ENCODE assay signal across 8 mouse cellular contexts in genomic region chr11:97189231-97189630, GRCm38 (mm10). TPM values are rescaled to one million over a fixed set of nuclear protein-coding genes. Genes with fewer than 3 reads are reported as not detected.
DNase-seq lines count a peak whose midpoint lies in the region; ATAC-seq and TF ChIP-seq lines count a peak whose summit lies in the region.

No protein-coding gene starts in this region.

- DNase-seq in kidney, postnatal 0 days (ENCODE audit: low spot score): no peak
- no peak for DNase-seq in kidney, adult 18-20 months
- peak; percentile 33 for DNase-seq in NIH3T3 (ENCODE audit: low read depth)
- DNase-seq in midbrain, embryonic 14.5 days: no peak
- no peak for DNase-seq in cerebellum, adult 9-10 months
- no peak for DNase-seq in frontal cortex, postnatal 25 days (ENCODE audit: low spot score in 2 of 2)

- H3K4me3 ChIP-seq in kidney, postnatal 0 days (replicated peaks; ENCODE audit: low read depth, low read length): no peak overlapping the region
- peak overlapping the region; percentile 88 for H3K4me3 ChIP-seq in hindbrain, embryonic 13.5 days
- H3K4me3 ChIP-seq in midbrain, embryonic 14.5 days (replicated peaks; ENCODE audit: low read depth, low read length): no peak overlapping the region

- 0 out of 2 replicates have a peak overlapping the region, but pooled peaks have one; percentile 78 for H3K27ac ChIP-seq in kidney, postnatal 0 days
- H3K27ac ChIP-seq in hindbrain, embryonic 13.5 days: 0 out of 2 replicates have a peak overlapping the region, but pooled peaks have one; percentile 35
- no peak overlapping the region for H3K27ac ChIP-seq in midbrain, embryonic 14.5 days (replicated peaks; ENCODE audit: low read depth, low read length)

- peak overlapping the region; percentile 69 for H3K4me2 ChIP-seq in kidney, postnatal 0 days (ENCODE audit: low read length)
- H3K4me2 ChIP-seq in hindbrain, embryonic 13.5 days: peak overlapping the region; percentile 74
- H3K4me2 ChIP-seq in midbrain, embryonic 14.5 days (ENCODE audit: low read length): peak overlapping the region; percentile 70

- ATAC-seq in kidney, postnatal 0 days (replicated peaks; ENCODE audit: low FRiP score, low read depth): no peak
- no peak for ATAC-seq in hindbrain, embryonic 13.5 days (ENCODE audit: low FRiP score)
- ATAC-seq in midbrain, embryonic 14.5 days (ENCODE audit: low FRiP score, low TSS enrichment): no peak
- ATAC-seq in activated CD4-positive, CD25-positive, alpha-beta regulatory T cell, adult 4 months: no peak

- H3K27me3 ChIP-seq in kidney, postnatal 0 days (ENCODE audit: insufficient read depth, low read length): no peaks in the 10 kb centered on the region
- no peaks in the 10 kb centered on the region for H3K27me3 ChIP-seq in hindbrain, embryonic 13.5 days
- H3K27me3 ChIP-seq in midbrain, embryonic 14.5 days (ENCODE audit: control insufficient read depth, insufficient read depth, low read length): no peaks in the 10 kb centered on the region

- H3K4me1 ChIP-seq in kidney, postnatal 0 days (replicated peaks; ENCODE audit: insufficient read depth, low read length): 0 out of 2 replicates have a peak, but pooled peaks cover 2% of the 10 kb centered on the region
- peaks cover 35% of the 10 kb centered on the region for H3K4me1 ChIP-seq in hindbrain, embryonic 13.5 days (replicated peaks)
- H3K4me1 ChIP-seq in midbrain, embryonic 14.5 days (ENCODE audit: control insufficient read depth, insufficient read depth, low read length): peaks cover 7% of the 10 kb centered on the region; the same call in 1 of the 2 replicates

- no peaks in the 10 kb centered on the region for H3K9me3 ChIP-seq in kidney, postnatal 0 days (replicated peaks; ENCODE audit: low read length)
- no peaks in the 10 kb centered on the region for H3K9me3 ChIP-seq in hindbrain, embryonic 13.5 days
- no peaks in the 10 kb centered on the region for H3K9me3 ChIP-seq in midbrain, embryonic 14.5 days (ENCODE audit: control insufficient read depth, low read length)

- H3K36me3 ChIP-seq in kidney, postnatal 0 days (ENCODE audit: insufficient read depth, low read length): peaks cover 13% of the 10 kb centered on the region
- peaks cover 14% of the 10 kb centered on the region for H3K36me3 ChIP-seq in hindbrain, embryonic 13.5 days
- H3K36me3 ChIP-seq in midbrain, embryonic 14.5 days (ENCODE audit: control insufficient read depth, insufficient read depth, low read length): peaks cover 20% of the 10 kb centered on the region

- H3K9ac ChIP-seq in kidney, postnatal 0 days (ENCODE audit: low read depth, low read length): no peak overlapping the region
- peak overlapping the region; percentile 78; the same call in 1 of the 2 replicates for H3K9ac ChIP-seq in hindbrain, embryonic 13.5 days
- H3K9ac ChIP-seq in midbrain, embryonic 14.5 days (replicated peaks; ENCODE audit: low read length): no peak overlapping the region

- TF ChIP-seq CTCF in kidney, postnatal 0 days (IDR thresholded peaks at IDR 0.05; ENCODE audit: low read depth): no peak

- 36% methylated on average over 3 of the region's 3 CpGs for WGBS in kidney, postnatal 0 days
- WGBS in hindbrain, embryonic 13.5 days: 46% methylated on average over 3 of the region's 3 CpGs
- 37% methylated on average over 3 of the region's 3 CpGs for WGBS in midbrain, embryonic 14.5 days

RNA-seq across cellular contexts. Expression of gene Kpnb1, which starts 1.6 kb away (rescaled TPM):
- polyA plus RNA-seq in kidney, postnatal 0 days (2015; fragmentation: Nextera tagmentation; extraction: Ambion mirVana): 34.0 and 35.8 TPM in 2 replicates
- 36.7 and 39.7 TPM in 2 replicates for polyA plus RNA-seq in hindbrain, embryonic 13.5 days (2015; fragmentation: Nextera tagmentation; extraction: Ambion mirVana)
- 33.8 and 48.6 TPM in 2 replicates for polyA plus RNA-seq in midbrain, embryonic 14.5 days (2014; fragmentation: Nextera tagmentation; extraction: Ambion mirVana)
- polyA plus RNA-seq in activated CD4-positive, CD25-positive, alpha-beta regulatory T cell, adult 4 months (2017; shearing (Covaris generic)): 10 to 100 TPM; 28.8 to 40.6 TPM

RNA-seq across cellular contexts. Expression of gene Tbkbp1, which starts 37.9 kb away (rescaled TPM):
- polyA plus RNA-seq in kidney, postnatal 0 days (2015; fragmentation: Nextera tagmentation; extraction: Ambion mirVana): 4.6 and 5.5 TPM in 2 replicates
- polyA plus RNA-seq in hindbrain, embryonic 13.5 days (2015; fragmentation: Nextera tagmentation; extraction: Ambion mirVana): 7.3 and 8.2 TPM in 2 replicates
- polyA plus RNA-seq in midbrain, embryonic 14.5 days (2014; fragmentation: Nextera tagmentation; extraction: Ambion mirVana): 9.1 and 9.2 TPM in 2 replicates
- under 1 TPM in 1 of 2 experiments, not detected in 1; 0.37 TPM for polyA plus RNA-seq in activated CD4-positive, CD25-positive, alpha-beta regulatory T cell, adult 4 months (2017; shearing (Covaris generic))
